Mouse (Mus musculus) midbrain, embryonic 12.5 days (tissue): Measurements from ENCODE around the gene Cped1. TPM values are rescaled to one million over a fixed set of nuclear protein-coding genes. Genes with fewer than 3 reads are reported as not detected.
"Not testable (repeated sequence)": the region's sequence is repeated elsewhere in the genome, so short reads cannot be mapped to it uniquely, and the experiment has no call there.

Source experiments
- ATAC-seq: fragments of 200-750 bp; cut with Nextera tagmentation; 2 replicates; pipeline ENCODE4 v1.8.0; 2017; ENCODE audit warnings: low read depth, moderate TSS enrichment, moderate library complexity; ENCODE audit not compliant: low FRiP score
- H3K27ac ChIP-seq: fragments of 300-500 bp; sonication (generic); replicated peaks from 2 replicates; pipeline ENCODE4 v1.5.1; 2016; ENCODE audit warnings: mild to moderate bottlenecking
- H3K27me3 ChIP-seq: fragments of 300-500 bp; sonication (generic); 2 replicates; pipeline ENCODE4 v1.6.1; 2016; ENCODE audit warnings: mild to moderate bottlenecking
- H3K36me3 ChIP-seq: fragments of 300-500 bp; sonication (generic); 2 replicates; pipeline ENCODE4 v1.6.1; 2016
- H3K4me1 ChIP-seq: fragments of 300-500 bp; sonication (generic); 2 replicates; pipeline ENCODE4 v1.6.1; 2016
- H3K4me2 ChIP-seq: fragments of 300-500 bp; sonication (generic); replicated peaks from 2 replicates; pipeline ENCODE4 v1.6.1; 2016; ENCODE audit warnings: mild to moderate bottlenecking, moderate library complexity
- H3K4me3 ChIP-seq: fragments of 300-500 bp; sonication (generic); 2 replicates; pipeline ENCODE4 v1.5.1; 2016; ENCODE audit warnings: mild to moderate bottlenecking
- H3K9ac ChIP-seq: fragments of 300-500 bp; sonication (generic); replicated peaks from 2 replicates; pipeline ENCODE4 v1.6.1; 2016; ENCODE audit warnings: mild to moderate bottlenecking, moderate library complexity
- H3K9me3 ChIP-seq: fragments of 300-500 bp; sonication (generic); 2 replicates; pipeline ENCODE4 v1.6.1; 2016; ENCODE audit warnings: mild to moderate bottlenecking
- WGBS: fragments of 180-500 bp; shearing (Covaris S2); methylation state at CpG from one replicate; pipeline ENCODE4 v1.1.7; 2016; 5-methylcytosine and 5-hydroxymethylcytosine counted together
- polyA plus RNA-seq: library from polyadenylated mRNA; unstranded; fragments of >200 nt; fragmentation: Nextera tagmentation; extraction: Ambion mirVana; gene quantifications from 2 replicates; pipeline ENCODE4 v1.2.1, GENCODE M21; 2016

The Cped1 gene
- polyA plus RNA-seq, 1 experiment from 2014 or later, result 10.8 TPM

DNA sequence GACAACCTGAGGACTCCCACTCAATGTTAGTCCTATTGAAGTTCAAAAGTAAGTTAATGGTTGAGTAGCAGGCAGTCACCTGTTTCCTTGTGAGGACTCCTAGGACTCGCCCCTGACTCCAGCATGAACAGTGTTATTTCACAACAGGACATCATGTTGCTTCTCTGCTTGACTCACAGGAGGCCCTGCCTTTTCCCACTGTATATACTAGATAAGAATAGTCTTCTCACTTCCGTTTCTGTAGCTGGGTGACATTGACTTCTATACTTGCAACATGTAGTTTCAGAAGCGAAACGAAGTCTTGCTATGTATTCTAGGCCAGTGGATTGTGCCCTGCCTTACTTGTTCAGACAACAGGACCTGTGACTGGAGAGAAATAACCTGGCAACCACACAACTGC, 236.4 kb downstream of the Cped1 start:
- no peak overlapping the region for H3K9ac ChIP-seq
- no peak overlapping the region for H3K27ac ChIP-seq
- H3K4me2 ChIP-seq, result no peak overlapping the region
- 86% methylated on average over 4 of the region's 4 CpGs for WGBS
- H3K36me3 ChIP-seq, result no peaks in the 10 kb centered on the region
- no peak overlapping the region for H3K4me3 ChIP-seq
- no peaks in the 10 kb centered on the region for H3K9me3 ChIP-seq
- no peak for ATAC-seq
- H3K27me3 ChIP-seq, result no peaks in the 10 kb centered on the region
- no peaks in the 10 kb centered on the region for H3K4me1 ChIP-seq

DNA sequence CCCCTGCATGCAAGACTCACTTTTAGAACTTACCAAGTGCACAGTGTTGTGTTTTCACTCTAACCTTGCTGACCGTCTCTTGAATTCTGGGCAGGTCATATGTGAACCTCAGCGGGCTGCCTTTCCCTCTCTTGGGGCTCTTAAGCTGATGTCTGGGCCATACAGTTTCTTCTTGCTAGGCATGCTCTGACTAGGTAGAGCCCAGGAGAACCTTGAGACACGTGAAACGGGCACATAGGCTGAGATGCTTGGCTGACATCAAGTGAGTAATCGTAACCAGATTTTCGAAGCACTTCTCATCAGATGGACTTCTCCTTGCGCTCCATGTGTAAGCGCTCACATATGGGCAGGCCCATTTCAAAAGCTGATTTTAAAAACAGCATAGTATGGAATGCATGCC, 237.2 kb downstream of the Cped1 start:
- H3K27ac ChIP-seq, result no peak overlapping the region
- no peaks in the 10 kb centered on the region for H3K4me1 ChIP-seq
- H3K36me3 ChIP-seq, result no peaks in the 10 kb centered on the region
- 92% methylated on average over 8 of the region's 8 CpGs for WGBS
- no peak overlapping the region for H3K9ac ChIP-seq
- no peaks in the 10 kb centered on the region for H3K9me3 ChIP-seq
- H3K4me2 ChIP-seq, result no peak overlapping the region
- ATAC-seq, result no peak
- H3K4me3 ChIP-seq, result no peak overlapping the region
- no peaks in the 10 kb centered on the region for H3K27me3 ChIP-seq

DNA sequence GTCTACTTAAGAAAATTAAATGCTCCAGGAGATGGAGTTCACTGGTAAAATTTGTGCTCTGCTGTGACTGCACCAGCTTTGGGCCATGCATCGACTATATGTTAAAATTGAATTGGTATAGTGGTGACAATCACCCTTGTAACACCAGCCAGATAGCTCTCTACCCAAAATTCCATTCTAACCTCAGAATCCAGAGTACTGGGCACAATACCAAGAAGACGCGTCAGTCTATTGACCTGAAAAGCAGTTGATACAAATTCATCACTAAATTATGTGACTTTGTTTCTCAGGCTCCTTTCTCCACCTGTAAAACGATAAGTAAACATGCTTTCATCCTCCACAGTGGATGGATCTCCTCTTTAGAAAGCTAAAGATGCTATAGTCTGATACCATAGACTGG, 238.6 kb downstream of the Cped1 start:
- WGBS, result 90% methylated on average over 4 of the region's 4 CpGs
- Histone ChIP-seq H3K4me1 (no peaks in the 10 kb centered on the region), H3K36me3 (no peaks in the 10 kb centered on the region), H3K27ac (no peak overlapping the region), H3K4me2 (no peak overlapping the region), H3K4me3 (no peak overlapping the region), H3K9ac (no peak overlapping the region), H3K27me3 (no peaks in the 10 kb centered on the region), H3K9me3 (no peaks in the 10 kb centered on the region)
- no peak for ATAC-seq

DNA sequence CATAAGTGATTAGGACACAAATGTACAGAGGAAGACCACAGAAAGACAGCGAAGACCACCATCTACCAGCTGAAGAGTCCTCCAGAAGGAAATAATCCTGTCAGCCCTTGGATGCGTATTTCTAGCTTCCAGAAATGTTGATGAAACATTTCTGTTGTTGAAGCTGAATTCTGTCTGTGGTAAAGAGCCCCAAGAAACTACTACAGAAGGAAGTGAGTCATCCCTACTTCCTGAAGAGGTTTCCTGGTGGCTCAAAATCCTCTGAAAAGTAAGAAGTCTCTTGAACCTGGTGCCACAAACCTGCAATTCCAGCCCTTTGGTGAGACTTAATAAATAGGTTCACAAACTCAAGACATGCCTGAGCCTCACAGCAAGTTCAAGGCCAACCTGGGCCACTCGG, 245.5 kb downstream of the Cped1 start:
- ATAC-seq, result no peak
- H3K9ac ChIP-seq, result no peak overlapping the region
- no peak overlapping the region for H3K4me2 ChIP-seq
- H3K4me3 ChIP-seq, result no peak overlapping the region
- H3K9me3 ChIP-seq, result no peaks in the 10 kb centered on the region
- no peaks in the 10 kb centered on the region for H3K27me3 ChIP-seq
- H3K4me1 ChIP-seq, result no peaks in the 10 kb centered on the region
- no peaks in the 10 kb centered on the region for H3K36me3 ChIP-seq
- 90% methylated on average over 3 of the region's 3 CpGs for WGBS
- no peak overlapping the region for H3K27ac ChIP-seq

DNA sequence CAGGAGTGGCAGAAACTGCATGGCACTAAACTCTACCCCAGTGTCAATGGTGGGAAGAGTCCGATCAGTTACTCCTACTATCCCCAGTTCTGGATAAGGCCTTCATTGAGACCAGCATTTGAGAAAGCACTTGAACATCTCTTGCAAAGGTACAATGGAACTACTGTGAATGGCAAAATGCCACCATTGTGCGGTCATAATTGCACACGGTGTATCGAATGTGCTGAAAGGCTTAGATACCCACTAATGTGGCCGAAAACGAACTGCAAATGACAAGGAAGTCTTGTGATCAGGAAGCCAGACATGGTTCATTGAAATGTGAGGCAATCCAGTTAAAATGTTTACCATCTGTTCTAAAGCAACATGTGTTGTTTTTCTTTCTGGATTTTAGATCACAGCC, 247.8 kb downstream of the Cped1 start:
- Histone ChIP-seq H3K27ac (no peak overlapping the region), H3K9ac (no peak overlapping the region), H3K9me3 (no peaks in the 10 kb centered on the region), H3K36me3 (no peaks in the 10 kb centered on the region), H3K4me2 (no peak overlapping the region), H3K4me1 (no peaks in the 10 kb centered on the region), H3K27me3 (no peaks in the 10 kb centered on the region), H3K4me3 (no peak overlapping the region)
- no peak for ATAC-seq
- 85% methylated on average over 6 of the region's 6 CpGs for WGBS

DNA sequence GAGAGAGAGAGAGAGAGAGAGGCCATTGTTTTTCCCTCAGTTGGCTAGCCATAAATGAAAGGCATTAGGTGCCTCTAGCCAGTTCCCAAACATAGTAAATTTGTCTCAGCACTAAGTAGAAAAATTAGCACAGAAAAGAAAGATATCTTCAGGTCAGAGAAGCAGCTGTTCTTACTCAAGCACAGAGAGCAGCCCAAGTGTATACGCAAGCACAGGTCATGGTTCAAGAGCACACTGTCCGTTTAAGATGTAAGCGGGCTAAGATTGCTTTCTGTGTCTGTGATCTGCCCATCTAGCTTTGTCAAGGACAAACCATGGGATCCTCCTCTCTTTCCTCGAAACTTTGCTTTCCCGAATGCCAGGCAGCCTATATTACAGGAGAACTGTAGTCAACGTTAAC, 249.4 kb downstream of the Cped1 start:
- no peaks in the 10 kb centered on the region for H3K4me1 ChIP-seq
- no peak overlapping the region for H3K4me3 ChIP-seq
- ATAC-seq, result no peak
- H3K9me3 ChIP-seq, result no peaks in the 10 kb centered on the region
- no peaks in the 10 kb centered on the region for H3K27me3 ChIP-seq
- no peak overlapping the region for H3K27ac ChIP-seq
- H3K9ac ChIP-seq, result no peak overlapping the region
- 88% methylated on average over 6 of the region's 6 CpGs for WGBS
- no peaks in the 10 kb centered on the region for H3K36me3 ChIP-seq
- no peak overlapping the region for H3K4me2 ChIP-seq

DNA sequence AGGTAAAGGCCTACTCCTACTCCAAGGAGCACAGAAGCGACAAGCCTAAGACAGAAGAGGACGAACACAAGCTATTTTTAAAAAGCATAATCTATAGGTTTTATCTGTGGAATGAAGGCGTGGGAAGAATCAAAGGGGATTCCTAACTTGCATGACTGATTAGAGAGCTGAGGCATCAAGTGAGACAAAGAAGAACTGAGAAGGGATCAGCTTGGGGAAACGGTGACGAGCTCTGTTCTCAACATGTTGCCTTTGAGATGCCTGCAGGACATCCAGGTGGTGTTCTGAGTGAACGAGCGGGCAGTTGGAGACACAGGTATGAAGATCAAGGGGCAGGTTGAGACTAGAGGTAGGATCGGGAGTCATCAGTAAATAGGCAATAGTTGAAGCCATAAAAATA, 257.6 kb downstream of the Cped1 start:
- 62% methylated on average over 8 of the region's 8 CpGs for WGBS
- Histone ChIP-seq H3K9ac (no peak overlapping the region), H3K4me3 (no peak overlapping the region), H3K4me2 (no peak overlapping the region), H3K9me3 (no peaks in the 10 kb centered on the region), H3K27me3 (no peaks in the 10 kb centered on the region), H3K36me3 (no peaks in the 10 kb centered on the region), H3K27ac (no peak overlapping the region), H3K4me1 (no peaks in the 10 kb centered on the region)
- no peak for ATAC-seq

DNA sequence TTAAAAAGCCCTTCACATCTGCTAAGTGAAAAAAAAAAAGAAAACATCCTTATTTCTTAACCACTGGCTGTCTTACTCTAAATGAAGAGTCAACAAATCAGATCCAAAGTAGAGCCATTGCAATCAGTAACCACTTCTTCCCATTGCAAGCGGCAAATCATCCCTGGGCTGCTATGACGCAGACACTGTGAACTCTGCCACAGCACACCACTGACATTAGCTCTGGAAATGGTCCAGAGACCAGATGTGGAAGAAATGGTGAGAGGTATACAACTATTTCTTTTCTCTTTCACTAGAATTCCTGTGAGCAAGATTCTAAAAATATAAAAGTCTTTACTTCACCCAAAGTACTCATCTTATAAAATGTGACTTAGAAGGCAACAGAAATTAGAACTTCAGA, 261.0 kb downstream of the Cped1 start:
- Histone ChIP-seq H3K4me1 (no peaks in the 10 kb centered on the region), H3K27me3 (no peaks in the 10 kb centered on the region), H3K4me2 (no peak overlapping the region), H3K27ac (no peak overlapping the region), H3K9ac (no peak overlapping the region), H3K4me3 (no peak overlapping the region), H3K36me3 (no peaks in the 10 kb centered on the region), H3K9me3 (no peaks in the 10 kb centered on the region)
- 95% methylated on average over 2 of the region's 2 CpGs for WGBS
- no peak for ATAC-seq

DNA sequence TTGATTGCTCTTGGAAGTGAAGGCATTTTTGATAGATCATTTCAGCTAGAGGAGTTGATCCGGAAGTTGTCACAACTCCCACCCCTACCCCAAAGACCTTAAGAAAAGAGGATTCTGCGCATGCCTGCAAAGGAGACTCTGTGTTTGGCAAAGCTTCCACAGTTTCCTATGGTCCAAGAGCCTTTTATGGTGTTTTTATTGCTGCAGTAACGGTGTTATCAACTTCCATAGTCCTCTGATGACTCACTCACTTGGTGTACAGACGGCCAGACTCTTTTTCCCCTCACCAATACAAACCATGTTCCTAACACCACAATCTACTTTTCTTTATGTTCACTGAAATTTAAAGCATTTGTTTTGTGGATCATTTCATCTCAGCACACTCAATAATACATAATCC, 273.1 kb downstream of the Cped1 start:
- ATAC-seq, result no peak
- Histone ChIP-seq H3K27me3 (no peaks in the 10 kb centered on the region), H3K9ac (no peak overlapping the region), H3K4me3 (no peak overlapping the region), H3K36me3 (no peaks in the 10 kb centered on the region), H3K4me2 (no peak overlapping the region), H3K27ac (no peak overlapping the region), H3K9me3 (no peaks in the 10 kb centered on the region), H3K4me1 (no peaks in the 10 kb centered on the region)
- WGBS, result 93% methylated on average over 4 of the region's 4 CpGs

DNA sequence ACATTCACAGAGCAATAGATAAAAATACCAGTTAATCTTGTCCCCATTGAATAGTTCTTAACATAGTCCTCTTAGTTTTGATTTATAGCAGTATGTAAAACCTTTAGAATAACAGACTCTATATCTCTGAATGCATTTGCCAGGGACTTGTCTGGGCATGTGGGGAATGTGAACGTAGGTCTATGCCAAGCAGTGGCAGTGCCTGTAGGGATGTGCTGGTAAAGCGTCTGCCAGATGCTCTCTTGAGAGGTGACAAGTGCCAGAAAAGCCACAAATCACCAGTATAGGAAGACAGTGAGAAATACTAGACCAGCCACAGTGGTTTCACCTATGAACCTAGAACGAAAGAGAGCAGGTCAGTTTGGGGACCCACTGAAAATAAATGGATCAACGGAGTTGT, 276.8 kb downstream of the Cped1 start:
- Histone ChIP-seq H3K4me1 (no peaks in the 10 kb centered on the region), H3K27ac (no peak overlapping the region), H3K4me3 (no peak overlapping the region), H3K4me2 (no peak overlapping the region), H3K36me3 (no peaks in the 10 kb centered on the region), H3K27me3 (no peaks in the 10 kb centered on the region), H3K9ac (no peak overlapping the region), H3K9me3 (no peaks in the 10 kb centered on the region)
- 87% methylated on average over 4 of the region's 4 CpGs for WGBS
- ATAC-seq, result no peak

DNA sequence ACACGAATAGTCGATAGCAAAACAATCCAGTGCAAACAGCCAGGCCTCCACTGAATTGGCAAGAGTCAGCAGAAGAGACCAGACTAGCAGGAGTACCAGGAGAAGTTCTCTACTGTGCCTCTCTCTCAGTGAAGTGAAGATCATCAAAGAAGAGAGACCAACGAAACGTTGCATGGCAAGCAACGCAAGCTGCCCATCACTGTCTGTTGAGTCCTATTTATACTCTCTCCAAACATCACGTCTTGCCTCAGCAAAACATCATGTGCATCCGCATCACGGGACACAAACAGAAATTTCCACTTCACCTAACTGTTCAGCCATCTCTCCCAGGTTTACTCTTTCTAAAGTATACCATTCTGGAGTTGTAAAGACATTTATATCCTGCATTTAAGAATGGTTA, 278.4 kb downstream of the Cped1 start:
- H3K9me3 ChIP-seq, H3K36me3 ChIP-seq, ATAC-seq, H3K4me3 ChIP-seq, H3K27ac ChIP-seq, H3K4me2 ChIP-seq, H3K27me3 ChIP-seq, H3K4me1 ChIP-seq, H3K9ac ChIP-seq: not testable (repeated sequence)
- WGBS, result 86% methylated on average over 8 of the region's 8 CpGs

DNA sequence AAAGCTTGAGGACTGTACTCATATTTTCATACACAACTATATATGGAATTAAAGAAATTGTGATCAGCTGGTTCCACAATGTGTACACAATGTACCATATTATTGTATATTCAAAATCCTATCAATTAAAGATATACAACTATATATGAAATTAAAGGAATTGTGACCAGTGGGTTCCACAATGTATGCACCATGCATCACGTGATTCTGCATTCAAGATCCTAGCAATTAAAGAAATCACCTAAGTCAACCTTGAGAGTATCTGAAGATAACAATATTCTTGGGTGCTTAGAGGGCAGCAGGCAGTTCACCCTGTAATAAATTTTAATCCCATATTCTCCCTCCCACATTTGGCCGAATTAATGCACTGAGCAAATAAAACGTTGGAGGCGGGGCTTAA, 280.3 kb downstream of the Cped1 start:
- Histone ChIP-seq H3K9me3 (no peaks in the 10 kb centered on the region), H3K27ac (no peak overlapping the region), H3K4me3 (no peak overlapping the region), H3K4me1 (no peaks in the 10 kb centered on the region), H3K9ac (no peak overlapping the region), H3K27me3 (no peaks in the 10 kb centered on the region), H3K4me2 (no peak overlapping the region), H3K36me3 (no peaks in the 10 kb centered on the region)
- no peak for ATAC-seq
- 83% methylated on average over 4 of the region's 4 CpGs for WGBS

DNA sequence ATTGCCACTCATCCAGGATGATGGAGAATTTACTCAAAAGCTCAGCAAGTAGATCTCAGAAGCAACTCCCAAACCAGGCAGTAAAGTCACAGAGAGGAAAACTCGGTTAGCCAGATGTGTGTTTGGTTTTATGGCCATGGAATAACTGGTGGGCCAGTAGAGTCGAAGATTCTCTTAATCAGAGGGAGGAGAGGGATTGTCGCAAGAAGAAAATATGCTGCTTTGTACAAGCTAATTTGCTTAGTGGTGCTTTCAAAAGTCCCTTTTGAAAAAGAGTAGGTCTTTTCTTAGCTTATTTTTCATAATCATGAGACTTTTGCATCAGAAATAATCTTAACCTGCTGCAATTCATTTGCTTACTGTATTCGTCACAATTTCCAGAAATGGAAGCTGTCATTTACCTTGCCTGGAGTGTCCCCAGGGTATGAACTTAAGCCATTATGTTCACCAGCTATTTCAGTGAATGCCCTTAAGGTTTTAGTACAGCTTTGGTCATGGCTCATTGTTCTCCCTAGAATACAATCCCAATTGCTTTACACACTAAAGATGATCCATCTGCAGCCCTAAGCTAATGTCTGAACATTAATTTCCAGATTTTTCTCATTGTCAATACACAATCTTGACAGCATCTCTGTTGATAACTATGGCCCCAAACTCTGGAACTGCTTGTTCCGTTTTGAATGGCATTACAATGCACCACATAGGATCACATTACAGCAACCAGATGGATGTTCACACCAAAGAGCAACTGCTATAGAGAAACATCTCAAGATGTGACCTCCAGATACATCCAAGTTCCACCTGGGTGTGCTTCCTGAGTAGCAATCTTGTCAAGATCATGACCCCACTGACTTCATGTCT, 282.3 kb downstream of the Cped1 start:
- Histone ChIP-seq H3K9ac (no peak overlapping the region), H3K4me3 (no peak overlapping the region), H3K9me3 (no peaks in the 10 kb centered on the region), H3K27ac (no peak overlapping the region), H3K27me3 (no peaks in the 10 kb centered on the region), H3K4me1 (no peaks in the 10 kb centered on the region), H3K4me2 (no peak overlapping the region), H3K36me3 (no peaks in the 10 kb centered on the region)
- 83% methylated on average over 5 of the region's 5 CpGs for WGBS
- no peak for ATAC-seq
